Mouse (Mus musculus) granulocyte monocyte progenitor cell, adult 5-6 weeks (primary cell): Measurements from ENCODE around the gene Zdhhc17. TPM values are rescaled to one million over a fixed set of nuclear protein-coding genes. Genes with fewer than 3 reads are reported as not detected.

Source experiments
- ATAC-seq: replicated peaks from 2 replicates; pipeline ENCODE4 v1.8.0; 2016; ENCODE audit warnings: mild to moderate bottlenecking, moderate TSS enrichment, inconsistent platforms; ENCODE audit not compliant: poor library complexity, severe bottlenecking
- total RNA-seq, 2 experiments: library from RNA; stranded (forward) in 1 of 2; stranded (reverse) in 1 of 2; fragments of 200-712, 200-1000 nt in 1 of 2; fragments of >200 nt in 1 of 2; fragmentation: Nextera tagmentation in 1 of 2; gene quantifications; 2 replicates each; pipeline ENCODE4 v1.2.3; 2014 to 2017

Gene Zdhhc17
- total RNA-seq, 2 experiments from 2014 or later = 22.0 to 26.7 TPM

GRCm38 (mm10) chr10:111005611-111006488 is 4.1 kb downstream of the Zdhhc17 start:
- ATAC-seq = peak; percentile 33

GRCm38 (mm10) chr10:111004220-111004619 is 5.7 kb downstream of the Zdhhc17 start:
- peak; percentile 93 for ATAC-seq

- no peak for ATAC-seq
Observed at GRCm38 (mm10) chr10:110999201-110999600, 10.7 kb downstream of the Zdhhc17 start.

GRCm38 (mm10) chr10:110997180-110997579 is 12.8 kb downstream of the Zdhhc17 start:
- ATAC-seq = no peak

- no peak for ATAC-seq
Observed at GRCm38 (mm10) chr10:110994761-110995160, 15.2 kb downstream of the Zdhhc17 start.

- no peak for ATAC-seq
Observed at GRCm38 (mm10) chr10:110993249-110993648, 16.7 kb downstream of the Zdhhc17 start.

GRCm38 (mm10) chr10:110992047-110992431 is 17.9 kb downstream of the Zdhhc17 start:
- ATAC-seq = peak; percentile 54

- 0 out of 2 replicates have a peak, but pooled peaks have one; percentile 24 for ATAC-seq
Observed at GRCm38 (mm10) chr10:110991307-110992046, 18.5 kb downstream of the Zdhhc17 start.

- ATAC-seq = 0 out of 2 replicates have a peak, but pooled peaks have one; percentile 33
Observed at GRCm38 (mm10) chr10:110989729-110990128, 20.2 kb downstream of the Zdhhc17 start.

GRCm38 (mm10) chr10:110986682-110987081 is 23.3 kb downstream of the Zdhhc17 start:
- ATAC-seq = no peak

- ATAC-seq = no peak
Observed at GRCm38 (mm10) chr10:110982771-110983170, 27.2 kb downstream of the Zdhhc17 start.

- no peak for ATAC-seq
Observed at GRCm38 (mm10) chr10:110980441-110980840, 29.5 kb downstream of the Zdhhc17 start.

- no peak for ATAC-seq
Observed at GRCm38 (mm10) chr10:110979431-110979830, 30.5 kb downstream of the Zdhhc17 start.

GRCm38 (mm10) chr10:110977379-110977778 is 32.6 kb downstream of the Zdhhc17 start:
- no peak for ATAC-seq

- peak; percentile 85 for ATAC-seq
Observed at GRCm38 (mm10) chr10:110976046-110976445, 33.9 kb downstream of the Zdhhc17 start.

GRCm38 (mm10) chr10:110974885-110975284 is 35.1 kb downstream of the Zdhhc17 start:
- ATAC-seq = no peak

- ATAC-seq = peak; percentile 66; the same call in 1 of the 2 replicates
Observed at GRCm38 (mm10) chr10:110974463-110974862, 35.5 kb downstream of the Zdhhc17 start.

- no peak for ATAC-seq
Observed at GRCm38 (mm10) chr10:110971998-110972397, 37.9 kb downstream of the Zdhhc17 start.

- ATAC-seq = no peak
Observed at GRCm38 (mm10) chr10:110971483-110971882, 38.5 kb downstream of the Zdhhc17 start.

- no peak for ATAC-seq
Observed at GRCm38 (mm10) chr10:110971044-110971443, 38.9 kb downstream of the Zdhhc17 start.

GRCm38 (mm10) chr10:110962172-110962571 is 47.8 kb downstream of the Zdhhc17 start:
- ATAC-seq = no peak
